Mouse (Mus musculus): ENCODE measurements around the gene Rprd2. TPM values are rescaled to one million over a fixed set of nuclear protein-coding genes. Genes with fewer than 3 reads are reported as not detected.
A peak's percentile ranks its signal among the peaks of the same experiment; 100 is the strongest.
"Not testable (repeated sequence)": the region's sequence is repeated elsewhere in the genome, so short reads cannot be mapped to it uniquely, and the experiment has no call there.

The Rprd2 gene
- polyA plus RNA-seq, 1 experiment: 8.5 TPM

DNA sequence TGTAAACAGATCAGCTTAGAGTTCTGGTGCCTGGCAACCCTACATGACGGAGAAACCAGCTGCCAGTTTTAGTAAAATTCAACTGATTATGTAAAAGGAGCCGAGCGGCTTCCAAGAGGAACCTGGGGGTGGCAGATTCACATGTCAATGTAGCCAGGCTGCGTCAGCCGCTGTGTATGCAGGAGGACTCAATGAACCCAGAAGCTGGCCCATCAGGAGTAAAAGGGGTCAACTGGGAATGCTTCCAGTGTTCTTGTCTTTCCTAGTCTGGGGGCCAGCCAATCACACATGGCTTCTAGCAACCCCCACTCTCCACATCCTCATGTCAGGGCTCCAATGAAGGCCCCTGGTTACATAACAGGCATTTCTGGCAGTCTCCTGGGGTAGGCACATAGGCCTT lies 46.4 kb upstream of the Rprd2 start:
- H3K79me2 ChIP-seq (ENCODE audit: control insufficient read depth, insufficient read depth): no peaks in the 10 kb centered on the region
- H3K27me3 ChIP-seq (ENCODE audit: control insufficient read depth, insufficient read depth, insufficient read length): no peaks in the 10 kb centered on the region
- no peak overlapping the region for H3K4me2 ChIP-seq (ENCODE audit: low read depth)
- H3ac ChIP-seq (ENCODE audit: control insufficient read depth, insufficient read length): no peak overlapping the region
- TF ChIP-seq POLR2AphosphoS2 (IDR thresholded peaks at IDR 0.05; ENCODE audit: insufficient read length, low read depth) (no peak), MYOD1 (IDR thresholded peaks at IDR 0.05; ENCODE audit: control insufficient read depth in 1 of 3, insufficient read length in 2 of 3, low read depth in 2 of 3) (no peak), SRF (IDR thresholded peaks at IDR 0.05; ENCODE audit: control insufficient read depth, insufficient read length, low read depth) (no peak), MYOG (IDR thresholded peaks at IDR 0.05; ENCODE audit: control insufficient read depth in 1 of 3, insufficient read depth in 1 of 3, insufficient read length in 2 of 3, low read depth in 2 of 3) (no peak), REST (IDR thresholded peaks at IDR 0.05; ENCODE audit: insufficient read depth, insufficient read length) (no peak), USF1 (IDR thresholded peaks at IDR 0.05; ENCODE audit: low read depth) (no peak), E2F4 (IDR thresholded peaks at IDR 0.05; ENCODE audit: insufficient read depth) (no peak), CEBPB (IDR thresholded peaks at IDR 0.05; ENCODE audit: insufficient read depth, poor library complexity, severe bottlenecking) (no peak), TCF12 (IDR thresholded peaks at IDR 0.05; ENCODE audit: insufficient read depth, poor library complexity, severe bottlenecking) (no peak), TCF3 (IDR thresholded peaks at IDR 0.05; ENCODE audit: insufficient read length, low read depth) (no peak), POLR2A (IDR thresholded peaks at IDR 0.05; ENCODE audit: insufficient read length, low read depth) (no peak), MAX (IDR thresholded peaks at IDR 0.05; ENCODE audit: low read depth) (no peak)
- H3K4me3 ChIP-seq: no peak overlapping the region
- H3K36me3 ChIP-seq (ENCODE audit: control insufficient read depth, insufficient read depth): no peaks in the 10 kb centered on the region

DNA sequence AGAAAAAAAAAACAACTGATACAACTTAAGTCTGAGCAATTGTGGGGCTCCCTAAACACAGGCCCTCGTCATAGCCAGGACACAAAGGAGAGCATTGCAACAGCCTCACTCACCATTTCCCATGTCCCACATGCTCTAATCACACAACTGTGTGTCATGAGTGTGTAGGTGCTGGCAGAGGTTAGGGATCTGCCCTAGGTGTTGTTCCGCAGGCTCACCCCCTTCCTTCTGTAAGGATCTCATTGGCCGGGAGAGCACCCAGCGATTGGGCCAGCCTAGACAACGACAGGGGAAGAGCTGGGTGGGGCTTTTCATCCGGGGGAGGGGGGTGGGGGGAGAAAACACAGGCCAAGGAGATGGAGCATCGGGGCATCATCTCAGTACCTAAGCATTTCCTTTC lies 44.9 kb upstream of the Rprd2 start:
- TF ChIP-seq E2F4 (IDR thresholded peaks at IDR 0.05; ENCODE audit: insufficient read depth): no peak
- no peak for TF ChIP-seq MYOD1 (IDR thresholded peaks at IDR 0.05; ENCODE audit: control insufficient read depth in 1 of 3, insufficient read length in 2 of 3, low read depth in 2 of 3)
- TF ChIP-seq MYOG (IDR thresholded peaks at IDR 0.05; ENCODE audit: control insufficient read depth in 1 of 3, insufficient read depth in 1 of 3, insufficient read length in 2 of 3, low read depth in 2 of 3): no peak
- no peak for TF ChIP-seq REST (IDR thresholded peaks at IDR 0.05; ENCODE audit: insufficient read depth, insufficient read length)
- TF ChIP-seq SRF (IDR thresholded peaks at IDR 0.05; ENCODE audit: control insufficient read depth, insufficient read length, low read depth): no peak
- TF ChIP-seq POLR2AphosphoS2 (IDR thresholded peaks at IDR 0.05; ENCODE audit: insufficient read length, low read depth): no peak
- no peak for TF ChIP-seq CEBPB (IDR thresholded peaks at IDR 0.05; ENCODE audit: insufficient read depth, poor library complexity, severe bottlenecking)
- TF ChIP-seq USF1 (IDR thresholded peaks at IDR 0.05; ENCODE audit: low read depth): no peak
- H3K36me3 ChIP-seq (ENCODE audit: control insufficient read depth, insufficient read depth): no peaks in the 10 kb centered on the region
- no peaks in the 10 kb centered on the region for H3K27me3 ChIP-seq (ENCODE audit: control insufficient read depth, insufficient read depth, insufficient read length)
- H3ac ChIP-seq (ENCODE audit: control insufficient read depth, insufficient read length): no peak overlapping the region
- H3K79me2 ChIP-seq (ENCODE audit: control insufficient read depth, insufficient read depth): no peaks in the 10 kb centered on the region
- H3K4me3 ChIP-seq: no peak overlapping the region
- H3K4me2 ChIP-seq (ENCODE audit: low read depth): no peak overlapping the region

DNA sequence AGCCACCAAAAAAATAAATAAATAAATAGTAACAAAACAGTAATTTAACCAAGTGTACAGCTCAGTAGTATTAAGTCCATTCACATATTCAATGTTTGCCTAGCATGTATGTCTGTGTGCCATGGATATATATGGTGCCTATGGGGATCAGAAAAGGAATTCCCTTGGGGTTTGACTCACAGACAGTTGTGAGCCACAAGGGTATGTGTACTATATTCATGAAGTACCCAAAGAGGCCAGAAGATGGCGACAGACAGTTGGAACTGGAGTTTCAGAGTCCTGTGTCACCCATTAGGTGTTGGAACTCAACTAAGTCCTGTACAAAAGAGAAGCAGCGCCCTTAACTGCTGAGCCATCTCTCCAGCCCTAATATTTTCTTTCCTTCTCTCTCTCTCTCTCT lies 43.1 kb upstream of the Rprd2 start:
- H3K27me3 ChIP-seq (ENCODE audit: control insufficient read depth, insufficient read depth, insufficient read length): no peaks in the 10 kb centered on the region
- no peaks in the 10 kb centered on the region for H3K79me2 ChIP-seq (ENCODE audit: control insufficient read depth, insufficient read depth)
- no peak overlapping the region for H3ac ChIP-seq (ENCODE audit: control insufficient read depth, insufficient read length)
- no peaks in the 10 kb centered on the region for H3K36me3 ChIP-seq (ENCODE audit: control insufficient read depth, insufficient read depth)
- H3K4me3 ChIP-seq: no peak overlapping the region
- TF ChIP-seq MYOD1 (IDR thresholded peaks at IDR 0.05; ENCODE audit: control insufficient read depth in 1 of 3, insufficient read length in 2 of 3, low read depth in 2 of 3): no peak
- no peak for TF ChIP-seq TCF3 (IDR thresholded peaks at IDR 0.05; ENCODE audit: insufficient read length, low read depth)
- no peak for TF ChIP-seq REST (IDR thresholded peaks at IDR 0.05; ENCODE audit: insufficient read depth, insufficient read length)
- no peak for TF ChIP-seq POLR2AphosphoS2 (IDR thresholded peaks at IDR 0.05; ENCODE audit: insufficient read length, low read depth)
- TF ChIP-seq E2F4 (IDR thresholded peaks at IDR 0.05; ENCODE audit: insufficient read depth): no peak
- TF ChIP-seq USF1 (IDR thresholded peaks at IDR 0.05; ENCODE audit: low read depth): no peak
- TF ChIP-seq CEBPB (IDR thresholded peaks at IDR 0.05; ENCODE audit: insufficient read depth, poor library complexity, severe bottlenecking): no peak
- no peak for TF ChIP-seq MYOG (IDR thresholded peaks at IDR 0.05; ENCODE audit: control insufficient read depth in 1 of 3, insufficient read depth in 1 of 3, insufficient read length in 2 of 3, low read depth in 2 of 3)
- TF ChIP-seq SRF (IDR thresholded peaks at IDR 0.05; ENCODE audit: control insufficient read depth, insufficient read length, low read depth): no peak
- TF ChIP-seq TCF12 (IDR thresholded peaks at IDR 0.05; ENCODE audit: insufficient read depth, poor library complexity, severe bottlenecking): no peak
- no peak for TF ChIP-seq POLR2A (IDR thresholded peaks at IDR 0.05; ENCODE audit: insufficient read length, low read depth)
- H3K4me2 ChIP-seq (ENCODE audit: low read depth): no peak overlapping the region

DNA sequence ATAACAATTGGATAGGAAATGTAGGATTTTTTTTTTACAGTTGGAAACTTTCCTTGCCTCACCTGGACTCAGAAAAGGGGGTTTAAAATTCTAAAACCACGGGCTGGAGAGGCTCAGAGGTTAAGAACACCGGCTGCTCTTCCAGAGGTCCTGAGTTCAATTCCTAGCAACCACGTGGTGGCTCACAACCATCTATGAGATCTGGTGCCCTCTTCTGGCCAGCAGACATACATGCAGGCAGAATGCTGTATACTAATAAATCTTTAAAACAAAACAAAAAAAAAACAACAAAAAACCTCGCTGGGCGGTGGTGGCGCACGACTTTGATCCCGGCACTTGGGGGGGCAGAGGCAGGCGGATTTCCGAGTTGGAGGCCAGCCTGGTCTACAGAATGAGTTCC lies 42.6 kb upstream of the Rprd2 start:
- Histone ChIP-seq H3K27me3 (ENCODE audit: control insufficient read depth, insufficient read depth, insufficient read length) (no peaks in the 10 kb centered on the region), H3K36me3 (ENCODE audit: control insufficient read depth, insufficient read depth) (no peaks in the 10 kb centered on the region), H3ac (ENCODE audit: control insufficient read depth, insufficient read length) (no peak overlapping the region), H3K4me3 (no peak overlapping the region), H3K79me2 (ENCODE audit: control insufficient read depth, insufficient read depth) (no peaks in the 10 kb centered on the region), H3K4me2 (ENCODE audit: low read depth) (no peak overlapping the region)
- TF ChIP-seq REST (IDR thresholded peaks at IDR 0.05; ENCODE audit: insufficient read depth, insufficient read length): no peak
- no peak for TF ChIP-seq E2F4 (IDR thresholded peaks at IDR 0.05; ENCODE audit: insufficient read depth)
- TF ChIP-seq POLR2A (IDR thresholded peaks at IDR 0.05; ENCODE audit: insufficient read length, low read depth): no peak
- TF ChIP-seq USF1 (IDR thresholded peaks at IDR 0.05; ENCODE audit: low read depth): peak; percentile 10

DNA sequence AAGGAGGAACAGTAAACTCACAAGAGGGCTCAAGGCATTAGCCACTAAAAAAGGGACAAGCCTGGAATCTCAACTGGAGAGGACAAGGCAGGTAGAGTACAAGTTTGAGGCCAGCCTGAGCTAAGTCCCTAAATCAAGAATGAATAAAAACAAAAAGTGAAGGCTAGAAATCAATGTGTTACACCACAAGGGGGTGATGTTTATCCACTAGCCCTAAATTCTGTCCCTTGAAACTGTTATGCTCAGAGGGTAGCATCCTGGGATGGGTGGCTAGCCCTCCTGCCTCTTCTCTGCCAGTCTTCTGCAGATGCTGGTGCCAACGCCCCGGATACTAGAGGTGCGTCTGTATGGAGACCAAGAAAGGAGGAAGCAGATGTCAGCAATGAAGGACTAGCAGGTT lies 41.7 kb upstream of the Rprd2 start:
- H3ac ChIP-seq (ENCODE audit: control insufficient read depth, insufficient read length): no peak overlapping the region
- no peak overlapping the region for H3K4me3 ChIP-seq
- no peaks in the 10 kb centered on the region for H3K36me3 ChIP-seq (ENCODE audit: control insufficient read depth, insufficient read depth)
- H3K4me2 ChIP-seq (ENCODE audit: low read depth): no peak overlapping the region
- TF ChIP-seq MAX (IDR thresholded peaks at IDR 0.05; ENCODE audit: low read depth): no peak
- no peak for TF ChIP-seq CEBPB (IDR thresholded peaks at IDR 0.05; ENCODE audit: insufficient read depth, poor library complexity, severe bottlenecking)
- TF ChIP-seq E2F4 (IDR thresholded peaks at IDR 0.05; ENCODE audit: insufficient read depth): no peak
- TF ChIP-seq SRF (IDR thresholded peaks at IDR 0.05; ENCODE audit: control insufficient read depth, insufficient read length, low read depth): no peak
- no peak for TF ChIP-seq POLR2A (IDR thresholded peaks at IDR 0.05; ENCODE audit: insufficient read length, low read depth)
- peaks cover 2% of the 10 kb centered on the region for H3K79me2 ChIP-seq (ENCODE audit: control insufficient read depth, insufficient read depth)
- no peaks in the 10 kb centered on the region for H3K27me3 ChIP-seq (ENCODE audit: control insufficient read depth, insufficient read depth, insufficient read length)

DNA sequence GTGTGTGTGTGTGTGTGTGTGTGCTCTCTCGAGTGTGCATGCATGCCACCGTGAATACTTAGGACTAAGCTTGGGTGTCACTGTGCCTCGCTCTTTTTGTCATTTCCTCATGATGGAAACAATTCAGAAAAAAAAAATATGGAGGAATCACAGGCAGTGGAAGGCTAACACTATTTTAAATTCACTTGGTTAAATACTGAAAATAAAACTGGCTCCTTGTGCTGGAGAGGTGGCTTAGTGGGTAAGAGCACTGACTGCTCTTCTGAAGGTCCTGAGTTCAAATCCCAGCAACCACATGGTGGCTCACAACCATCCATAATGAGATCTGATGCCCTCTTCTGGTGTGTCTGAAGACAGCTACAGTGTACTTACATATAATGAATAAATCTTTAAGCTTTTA lies 39.6 kb upstream of the Rprd2 start:
- H3K4me3 ChIP-seq; H3ac ChIP-seq (ENCODE audit: control insufficient read depth, insufficient read length); H3K4me2 ChIP-seq (ENCODE audit: low read depth); H3K27me3 ChIP-seq (ENCODE audit: control insufficient read depth, insufficient read depth, insufficient read length); H3K36me3 ChIP-seq (ENCODE audit: control insufficient read depth, insufficient read depth): not testable (repeated sequence)
- H3K79me2 ChIP-seq (ENCODE audit: control insufficient read depth, insufficient read depth): peaks cover 20% of the 10 kb centered on the region

DNA sequence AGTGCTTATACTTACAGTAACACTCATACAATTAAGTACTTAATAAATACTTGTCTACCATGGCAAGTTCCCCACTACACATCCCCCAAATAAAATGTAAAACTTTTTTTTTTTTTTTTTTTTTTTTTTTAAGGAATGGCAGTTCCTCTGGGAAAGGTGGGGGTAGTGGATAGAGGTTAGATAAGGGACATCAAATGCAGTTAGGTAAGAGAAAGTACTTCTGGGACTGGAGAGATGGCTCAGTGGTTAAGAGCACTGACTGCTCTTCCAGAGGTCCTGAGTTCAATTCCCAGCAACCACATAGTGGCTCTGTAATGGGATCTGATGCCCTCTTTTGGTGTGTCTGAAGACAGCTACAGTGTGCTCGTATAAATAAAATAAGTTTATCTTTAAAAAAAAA lies 38.4 kb upstream of the Rprd2 start:
- H3ac ChIP-seq (ENCODE audit: control insufficient read depth, insufficient read length); H3K27me3 ChIP-seq (ENCODE audit: control insufficient read depth, insufficient read depth, insufficient read length); H3K4me2 ChIP-seq (ENCODE audit: low read depth); H3K4me3 ChIP-seq: not testable (repeated sequence)
- peaks cover 20% of the 10 kb centered on the region for H3K79me2 ChIP-seq (ENCODE audit: control insufficient read depth, insufficient read depth)
- H3K36me3 ChIP-seq (ENCODE audit: control insufficient read depth, insufficient read depth): peaks cover 14% of the 10 kb centered on the region
